Mouse (Mus musculus) heart, embryonic 15.5 days (tissue): ENCODE results near the gene Mrpl24. TPM values are rescaled to one million over a fixed set of nuclear protein-coding genes. Genes with fewer than 3 reads are reported as not detected.

Experiments used
- ATAC-seq: fragments of 200-750 bp; cut with Nextera tagmentation; replicated peaks from 2 replicates; pipeline ENCODE4 v1.8.0; 2017; ENCODE audit warnings: low read depth, moderate TSS enrichment; ENCODE audit not compliant: insufficient number of reproducible peaks, insufficient read depth, low FRiP score
- H3K27ac ChIP-seq: fragments of 300-500 bp; sonication (generic); 2 replicates; pipeline ENCODE4 v1.5.1; 2015; ENCODE audit warnings: mild to moderate bottlenecking, inconsistent platforms
- H3K27me3 ChIP-seq: fragments of 300-500 bp; sonication (generic); 2 replicates; pipeline ENCODE4 v1.6.1; 2015; ENCODE audit warnings: inconsistent platforms
- H3K36me3 ChIP-seq: fragments of 300-500 bp; sonication (generic); 2 replicates; pipeline ENCODE4 v1.6.1; 2015; ENCODE audit warnings: mild to moderate bottlenecking, inconsistent platforms
- H3K4me1 ChIP-seq: fragments of 300-500 bp; sonication (generic); replicated peaks from 2 replicates; pipeline ENCODE4 v1.6.1; 2015; ENCODE audit warnings: inconsistent platforms
- H3K4me2 ChIP-seq: fragments of 300-500 bp; sonication (generic); 2 replicates; pipeline ENCODE4 v1.6.1; 2015; ENCODE audit warnings: inconsistent platforms, mild to moderate bottlenecking, moderate library complexity
- H3K4me3 ChIP-seq: fragments of 300-500 bp; sonication (generic); 2 replicates; pipeline ENCODE4 v1.5.1; 2015; ENCODE audit warnings: mild to moderate bottlenecking, inconsistent platforms
- H3K9ac ChIP-seq: fragments of 300-500 bp; sonication (generic); 2 replicates; pipeline ENCODE4 v1.6.1; 2015; ENCODE audit warnings: mild to moderate bottlenecking, inconsistent platforms
- H3K9me3 ChIP-seq: fragments of 300-500 bp; sonication (generic); replicated peaks from 2 replicates; pipeline ENCODE4 v1.6.1; 2016; ENCODE audit warnings: inconsistent platforms
- WGBS: fragments of 180-500 bp; shearing (Covaris S2); methylation state at CpG from one replicate; pipeline ENCODE4 v1.1.7; 2015; ENCODE audit warnings: mixed read lengths; 5-methylcytosine and 5-hydroxymethylcytosine counted together
- polyA plus RNA-seq: library from polyadenylated mRNA; unstranded; fragments of >200 nt; fragmentation: Nextera tagmentation; extraction: Ambion mirVana; gene quantifications from 2 replicates; pipeline ENCODE4 v1.2.1, GENCODE M21; 2015

Gene Mrpl24
- polyA plus RNA-seq, 1 experiment from 2014 or later = 60.6 TPM

DNA sequence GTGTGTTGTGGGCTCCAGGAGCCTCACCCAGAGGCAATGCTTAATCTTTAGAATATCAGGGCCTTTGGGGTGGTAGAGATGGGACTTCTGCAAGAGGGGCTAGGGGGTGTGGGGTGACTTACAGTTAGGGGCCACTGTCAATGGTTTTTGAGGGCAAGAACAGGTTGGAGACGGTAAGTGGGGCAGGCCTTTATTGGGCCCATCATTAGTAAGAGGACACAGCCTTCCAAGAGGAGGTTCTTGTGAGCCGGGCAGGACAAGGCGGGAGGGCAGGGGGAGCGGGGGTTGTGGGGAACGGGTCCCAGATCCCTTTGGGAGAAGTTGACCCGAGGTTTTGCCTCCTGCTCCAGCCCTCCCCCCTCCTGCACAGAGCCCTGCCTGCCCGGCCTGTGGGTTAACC is 5.8 kb upstream of the Mrpl24 start:
- Histone ChIP-seq H3K9ac (no peak overlapping the region), H3K9me3 (no peaks in the 10 kb centered on the region), H3K27me3 (no peaks in the 10 kb centered on the region), H3K36me3 (peaks cover 38% of the 10 kb centered on the region), H3K4me3 (no peak overlapping the region), H3K27ac (no peak overlapping the region), H3K4me1 (peaks cover 27% of the 10 kb centered on the region), H3K4me2 (no peak overlapping the region)
- ATAC-seq = no peak
- WGBS = 83% methylated on average over 7 of the region's 7 CpGs

- WGBS = 89% methylated on average over 10 of the region's 10 CpGs
- H3K4me2 ChIP-seq = no peak overlapping the region
- no peak overlapping the region for H3K9ac ChIP-seq
- H3K4me1 ChIP-seq = peaks cover 24% of the 10 kb centered on the region
- no peak overlapping the region for H3K27ac ChIP-seq
- no peaks in the 10 kb centered on the region for H3K27me3 ChIP-seq
- H3K9me3 ChIP-seq = no peaks in the 10 kb centered on the region
- peaks cover 38% of the 10 kb centered on the region for H3K36me3 ChIP-seq
- no peak for ATAC-seq
- no peak overlapping the region for H3K4me3 ChIP-seq
Measured at GRCm38 (mm10) chr3:87913891-87914290, 5.4 kb upstream of the Mrpl24 start.

DNA sequence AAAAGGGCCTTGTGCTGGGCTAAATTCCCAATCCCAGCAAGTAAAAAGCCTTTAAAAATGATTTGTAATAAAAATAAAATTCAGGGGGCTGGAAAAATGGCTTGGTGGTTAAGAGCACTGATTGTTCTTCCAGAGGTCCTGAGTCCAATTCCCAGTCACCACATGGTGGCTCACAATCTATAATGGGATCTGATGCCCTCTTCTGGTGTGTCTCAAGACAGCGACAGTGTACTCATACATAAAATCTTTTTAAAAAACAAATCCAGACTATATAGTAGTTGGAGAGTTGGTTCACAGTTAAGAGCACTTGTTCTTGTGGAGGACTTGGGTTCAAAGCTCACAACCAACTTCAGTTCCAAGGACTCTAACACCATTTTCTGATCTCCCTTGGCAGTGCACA is 2.3 kb upstream of the Mrpl24 start:
- H3K4me1 ChIP-seq = peaks cover 8% of the 10 kb centered on the region
- ATAC-seq = no peak
- H3K4me2 ChIP-seq = no peak overlapping the region
- no peak overlapping the region for H3K4me3 ChIP-seq
- 93% methylated on average over 1 of the region's 1 CpGs for WGBS
- H3K27ac ChIP-seq = no peak overlapping the region
- H3K27me3 ChIP-seq = no peaks in the 10 kb centered on the region
- peaks cover 40% of the 10 kb centered on the region for H3K36me3 ChIP-seq
- H3K9me3 ChIP-seq = no peaks in the 10 kb centered on the region
- H3K9ac ChIP-seq = no peak overlapping the region

DNA sequence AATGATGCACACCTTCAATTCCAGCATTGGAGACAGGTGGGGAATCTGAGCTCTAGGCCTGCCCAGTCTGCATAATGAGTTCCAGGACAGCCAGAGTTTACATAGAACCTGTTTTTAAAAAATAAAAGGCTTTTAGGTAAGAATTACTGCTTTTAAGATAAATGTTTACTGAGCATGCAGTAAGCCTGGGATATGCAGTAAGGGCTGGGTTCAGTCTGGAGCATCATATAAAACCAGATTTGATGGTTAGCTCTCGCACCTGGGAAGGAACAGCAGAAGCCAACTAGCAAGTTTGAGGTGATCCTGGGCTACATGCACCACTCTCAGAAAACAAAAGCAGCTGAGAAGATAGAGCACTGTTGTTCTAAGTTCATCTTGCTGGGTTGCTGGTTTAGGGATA is 755 bp upstream of the Mrpl24 start:
- WGBS = 85% methylated on average over 1 of the region's 1 CpGs
- no peak overlapping the region for H3K4me2 ChIP-seq
- no peak overlapping the region for H3K27ac ChIP-seq
- no peak for ATAC-seq
- no peak overlapping the region for H3K9ac ChIP-seq
- H3K27me3 ChIP-seq = no peaks in the 10 kb centered on the region
- peaks cover 53% of the 10 kb centered on the region for H3K36me3 ChIP-seq
- H3K4me3 ChIP-seq = no peak overlapping the region
- H3K4me1 ChIP-seq = peaks cover 8% of the 10 kb centered on the region
- no peaks in the 10 kb centered on the region for H3K9me3 ChIP-seq

GRCm38 (mm10) chr3:87920270-87920943 is 1.1 kb downstream of the Mrpl24 start:
- H3K4me1 ChIP-seq = peaks cover 8% of the 10 kb centered on the region
- peaks cover 55% of the 10 kb centered on the region for H3K36me3 ChIP-seq
- H3K4me2 ChIP-seq = peak overlapping the region; percentile 87
- no peak for ATAC-seq
- no peaks in the 10 kb centered on the region for H3K9me3 ChIP-seq
- H3K4me3 ChIP-seq = peak overlapping the region; percentile 67
- no peak overlapping the region for H3K27ac ChIP-seq
- no peaks in the 10 kb centered on the region for H3K27me3 ChIP-seq
- H3K9ac ChIP-seq = peak overlapping the region; percentile 74
- 58% methylated on average over 9 of the region's 9 CpGs for WGBS

- WGBS = 83% methylated on average over 7 of the region's 7 CpGs
- ATAC-seq = no peak
- Histone ChIP-seq H3K36me3 (peaks cover 58% of the 10 kb centered on the region), H3K4me2 (no peak overlapping the region), H3K27me3 (no peaks in the 10 kb centered on the region), H3K4me1 (peaks cover 11% of the 10 kb centered on the region), H3K9ac (no peak overlapping the region), H3K27ac (no peak overlapping the region), H3K9me3 (no peaks in the 10 kb centered on the region), H3K4me3 (no peak overlapping the region)
Measured at GRCm38 (mm10) chr3:87924996-87925395, 5.7 kb downstream of the Mrpl24 start.

DNA sequence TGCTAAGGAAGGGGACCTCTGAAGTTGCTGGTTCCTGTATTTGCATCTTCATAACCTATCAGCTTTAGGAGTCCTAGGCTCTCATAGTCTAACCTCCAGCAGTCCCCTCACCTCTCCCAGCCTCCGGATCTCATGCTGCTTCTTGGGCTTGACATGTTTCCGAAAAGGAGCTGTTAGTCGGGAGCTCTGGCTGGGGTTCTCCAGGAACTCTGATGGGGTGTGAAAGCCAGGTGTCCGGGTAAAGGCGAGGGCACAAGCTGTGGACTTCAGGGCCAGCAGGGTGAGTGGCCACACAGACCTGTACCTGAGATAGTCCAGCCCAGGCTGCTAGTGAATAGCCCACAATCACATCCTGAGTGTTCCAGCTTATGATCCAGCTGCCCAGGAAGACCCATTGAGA is 8.1 kb downstream of the Mrpl24 start:
- Histone ChIP-seq H3K27ac (no peak overlapping the region), H3K9ac (no peak overlapping the region), H3K36me3 (peaks cover 64% of the 10 kb centered on the region), H3K9me3 (no peaks in the 10 kb centered on the region), H3K27me3 (no peaks in the 10 kb centered on the region), H3K4me3 (no peak overlapping the region), H3K4me2 (no peak overlapping the region), H3K4me1 (peaks cover 25% of the 10 kb centered on the region)
- WGBS = 90% methylated on average over 5 of the region's 5 CpGs
- no peak for ATAC-seq

DNA sequence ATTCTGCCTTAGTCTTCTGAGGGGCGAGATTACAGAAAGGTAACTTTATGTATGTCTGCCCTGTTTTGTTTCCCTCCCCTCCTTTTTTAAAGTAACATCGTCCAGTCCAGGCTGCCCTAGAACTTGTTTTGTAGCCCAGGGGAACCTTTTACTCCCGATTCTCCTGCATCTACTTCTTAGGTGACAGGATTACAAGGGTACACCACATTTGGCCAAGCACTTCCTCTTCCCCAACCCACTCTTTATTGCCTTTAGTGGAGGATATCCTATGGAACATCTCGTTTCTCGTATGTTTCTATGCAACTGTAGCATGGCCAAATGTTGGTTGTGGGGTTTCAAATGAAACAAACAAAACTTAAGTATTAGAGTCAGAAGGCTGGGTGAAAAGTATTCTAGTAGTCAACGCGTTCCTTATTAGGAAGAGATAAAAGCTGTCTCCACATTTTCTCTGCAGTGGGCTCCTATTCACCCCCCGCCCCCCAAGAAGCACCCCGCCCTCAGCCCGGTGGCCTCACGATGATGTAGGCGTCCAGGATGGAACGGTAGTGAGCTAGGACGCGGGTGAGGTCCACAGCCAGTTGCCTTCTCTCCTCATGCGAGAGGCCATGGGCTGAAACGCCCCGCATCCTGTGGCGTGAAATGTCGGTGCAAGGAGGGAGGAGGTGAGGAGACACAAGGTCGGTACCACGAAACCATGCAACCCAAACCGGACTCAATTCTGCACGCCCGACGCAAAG is 10.2 kb downstream of the Mrpl24 start:
- H3K4me2 ChIP-seq = peak overlapping the region; percentile 79
- peaks cover 28% of the 10 kb centered on the region for H3K4me1 ChIP-seq
- WGBS = 5% methylated on average over 26 of the region's 26 CpGs
- H3K36me3 ChIP-seq = peaks cover 54% of the 10 kb centered on the region
- H3K9ac ChIP-seq = peak overlapping the region; percentile 99
- H3K9me3 ChIP-seq = no peaks in the 10 kb centered on the region
- H3K4me3 ChIP-seq = peak overlapping the region; percentile 99
- H3K27ac ChIP-seq = peak overlapping the region; percentile 91
- ATAC-seq = peak; percentile 30; the same call in 1 of the 2 replicates
- H3K27me3 ChIP-seq = no peaks in the 10 kb centered on the region

- ATAC-seq = peak; percentile 97
- Histone ChIP-seq H3K27ac (peak within 1 kb of the TSS; percentile 91), H3K9ac (peak within 1 kb of the TSS; percentile 99), H3K4me1 (peaks cover 28% of the 10 kb centered on the region), H3K9me3 (no peaks in the 10 kb centered on the region), H3K36me3 (peaks cover 53% of the 10 kb centered on the region), H3K4me3 (peak within 1 kb of the TSS; percentile 99), H3K27me3 (no peaks in the 10 kb centered on the region), H3K4me2 (peak within 1 kb of the TSS; percentile 80)
- WGBS = under 1% methylated on average over 73 of the region's 78 CpGs
Measured at GRCm38 (mm10) chr3:87930078-87930795, 10.9 kb downstream of the Mrpl24 start, which contains the start of the genes Isg20l2 and Rrnad1. Gene Isg20l2 (plus strand): TSS chr3:87930314. Gene Rrnad1 (minus strand): TSS chr3:87930717.

- Histone ChIP-seq H3K27ac (no peak overlapping the region), H3K4me2 (no peak overlapping the region), H3K9ac (no peak overlapping the region), H3K4me3 (no peak overlapping the region), H3K9me3 (no peaks in the 10 kb centered on the region), H3K4me1 (peaks cover 28% of the 10 kb centered on the region), H3K36me3 (peaks cover 54% of the 10 kb centered on the region), H3K27me3 (no peaks in the 10 kb centered on the region)
- no peak for ATAC-seq
- 83% methylated on average over 5 of the region's 5 CpGs for WGBS
Measured at GRCm38 (mm10) chr3:87934026-87934425, 14.7 kb downstream of the Mrpl24 start.

DNA sequence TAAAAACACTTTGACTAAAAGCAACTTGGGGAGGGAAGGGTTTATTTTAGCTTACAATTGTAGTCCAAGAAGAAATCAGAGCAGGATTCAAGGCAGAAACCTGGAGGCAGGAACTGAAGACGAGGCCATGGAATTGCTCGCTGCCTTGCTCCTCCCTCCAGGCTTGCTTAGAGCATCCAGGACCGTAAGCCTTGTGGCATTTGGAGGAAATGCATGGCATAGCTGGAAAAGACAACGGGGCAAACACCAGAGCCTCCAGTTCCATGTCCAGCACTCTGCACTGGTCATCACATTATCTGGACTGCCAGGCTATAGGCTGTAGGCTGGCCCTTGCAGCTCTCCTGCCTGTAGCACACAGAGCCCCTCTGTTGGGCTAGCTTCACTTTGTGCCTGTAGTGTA is 15.2 kb downstream of the Mrpl24 start:
- Histone ChIP-seq H3K4me2 (no peak overlapping the region), H3K9me3 (no peaks in the 10 kb centered on the region), H3K4me3 (no peak overlapping the region), H3K9ac (no peak overlapping the region), H3K4me1 (peaks cover 23% of the 10 kb centered on the region), H3K27ac (no peak overlapping the region), H3K27me3 (no peaks in the 10 kb centered on the region), H3K36me3 (peaks cover 59% of the 10 kb centered on the region)
- 64% methylated on average over 4 of the region's 4 CpGs for WGBS
- ATAC-seq = no peak
